Mouse (Mus musculus) neural tube, embryonic 10.5 days (tissue): Measurements from ENCODE around the gene Ddo.
A peak's percentile ranks its signal among the peaks of the same experiment; 100 is the strongest.

Experiments
- DNase-seq: peaks from one replicate; pipeline ENCODE4 v3.0.0-alpha.2; 2017; ENCODE audit warnings: low spot score; ENCODE audit errors: extremely low spot score

Gene Ddo

GRCm38 (mm10) chr10:40629656-40630311 lies at the start of gene Ddo:
Ddo (plus strand) TSS chr10:40630011.
- DNase-seq, result no peak

- DNase-seq, result peak; percentile 42
Measured at GRCm38 (mm10) chr10:40583584-40584255, 46.1 kb upstream of the Ddo start.

GRCm38 (mm10) chr10:40592186-40592585 lies 37.6 kb upstream of the Ddo start:
- no peak for DNase-seq

GRCm38 (mm10) chr10:40597177-40597576 lies 32.6 kb upstream of the Ddo start:
- DNase-seq, result no peak

- DNase-seq, result no peak
Measured at GRCm38 (mm10) chr10:40604706-40605394, 25.0 kb upstream of the Ddo start.

- no peak for DNase-seq
Measured at GRCm38 (mm10) chr10:40617973-40618372, 11.8 kb upstream of the Ddo start.

- no peak for DNase-seq
Measured at GRCm38 (mm10) chr10:40619760-40620159, 10.1 kb upstream of the Ddo start.

- no peak for DNase-seq
Measured at GRCm38 (mm10) chr10:40629140-40629539, 671 bp upstream of the Ddo start.

GRCm38 (mm10) chr10:40630457-40630856 lies 646 bp downstream of the Ddo start:
- DNase-seq, result no peak

- DNase-seq, result no peak
Measured at GRCm38 (mm10) chr10:40630961-40631360, 1.1 kb downstream of the Ddo start.

GRCm38 (mm10) chr10:40632087-40632486 lies 2.3 kb downstream of the Ddo start:
- DNase-seq, result no peak

- DNase-seq, result no peak
Measured at GRCm38 (mm10) chr10:40637331-40637730, 7.5 kb downstream of the Ddo start.

- DNase-seq, result peak; percentile 28
Measured at GRCm38 (mm10) chr10:40638276-40638675, 8.5 kb downstream of the Ddo start.

GRCm38 (mm10) chr10:40638823-40639819 lies 9.3 kb downstream of the Ddo start:
- DNase-seq, result no peak

GRCm38 (mm10) chr10:40640406-40640805 lies 10.6 kb downstream of the Ddo start:
- DNase-seq, result no peak

GRCm38 (mm10) chr10:40641901-40642300 lies 12.1 kb downstream of the Ddo start:
- DNase-seq, result no peak

GRCm38 (mm10) chr10:40643126-40643525 lies 13.3 kb downstream of the Ddo start:
- DNase-seq, result no peak

GRCm38 (mm10) chr10:40644456-40644855 lies 14.6 kb downstream of the Ddo start:
- DNase-seq, result no peak

- no peak for DNase-seq
Measured at GRCm38 (mm10) chr10:40645346-40645745, 15.5 kb downstream of the Ddo start.

- DNase-seq, result no peak
Measured at GRCm38 (mm10) chr10:40648776-40649175, 19.0 kb downstream of the Ddo start.

GRCm38 (mm10) chr10:40649634-40650033 lies 19.8 kb downstream of the Ddo start:
- no peak for DNase-seq
